Mouse (Mus musculus) kidney, adult 18-20 months (tissue): Measurements from ENCODE around the gene Wfdc3.

Experiments
- DNase-seq: peaks from one replicate; pipeline ENCODE4 v3.0.0; 2021

The Wfdc3 gene

GRCm38 (mm10) chr2:164773989-164774364 is 28.2 kb upstream of the Wfdc3 start:
- DNase-seq, result no peak

GRCm38 (mm10) chr2:164773229-164773988 is 27.7 kb upstream of the Wfdc3 start:
- no peak for DNase-seq

GRCm38 (mm10) chr2:164771123-164771522 is 25.4 kb upstream of the Wfdc3 start:
- DNase-seq, result no peak

DNA sequence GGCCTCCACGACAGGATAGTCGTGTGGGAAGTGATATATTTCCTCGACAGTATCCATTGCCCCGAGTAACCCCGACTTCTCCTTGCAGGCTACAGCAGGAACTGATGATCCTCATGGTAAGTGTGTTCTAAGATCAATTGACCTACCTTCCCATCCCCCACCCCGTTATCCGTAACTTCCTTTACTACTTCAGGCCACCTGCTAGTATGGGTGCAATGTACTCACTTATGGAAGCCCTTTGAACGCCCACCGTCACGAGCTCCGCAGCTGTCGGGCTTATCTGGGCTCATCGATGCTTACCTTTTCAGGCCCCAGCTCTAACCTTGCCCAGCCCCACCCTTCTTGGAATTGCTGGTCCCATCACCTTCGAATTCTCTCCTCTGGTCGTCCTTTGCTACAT is 24.5 kb upstream of the Wfdc3 start:
- no peak for DNase-seq

DNA sequence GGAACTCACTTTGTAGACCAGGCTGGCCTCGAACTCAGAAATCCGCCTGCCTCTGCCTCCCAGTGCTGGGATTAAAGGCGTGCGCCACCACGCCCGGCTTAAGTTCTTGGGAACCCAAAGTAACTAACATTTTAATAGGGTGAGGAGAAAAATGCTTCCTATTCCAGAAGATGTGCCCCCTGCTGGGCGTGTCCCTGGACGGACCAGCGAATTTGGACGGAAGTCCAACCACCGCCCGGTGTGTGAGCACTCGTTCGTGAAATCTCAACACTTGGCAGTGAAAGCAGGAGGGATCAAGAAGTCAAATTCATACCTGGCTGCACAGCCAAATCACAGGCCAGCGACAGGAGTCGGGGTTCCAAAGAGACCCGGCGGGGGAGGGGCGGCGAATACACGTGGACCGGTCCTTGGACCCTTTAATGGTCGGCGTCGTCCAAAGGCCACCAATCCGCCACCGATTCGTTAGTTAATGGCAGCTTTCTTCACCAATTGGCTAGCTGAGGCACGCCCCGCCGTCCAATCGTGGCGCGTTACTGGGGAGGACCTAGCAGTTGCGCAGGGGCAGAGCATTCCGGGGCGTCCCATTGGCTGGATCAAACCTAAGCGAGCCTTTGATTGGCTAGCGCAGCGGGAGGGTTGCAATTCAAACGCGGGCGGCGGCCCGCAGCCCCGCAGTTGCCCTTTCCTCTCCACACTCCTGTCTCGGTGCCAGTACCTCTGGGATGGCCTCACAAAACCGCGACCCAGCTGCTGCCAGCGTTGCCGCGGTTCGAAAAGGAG is 23.7 kb upstream of the Wfdc3 start, which contains the start of gene Ube2c:
Gene Ube2c (plus strand): TSS at position 641 of the 780 bp plus-strand sequence.
- peak; percentile 98 for DNase-seq

DNA sequence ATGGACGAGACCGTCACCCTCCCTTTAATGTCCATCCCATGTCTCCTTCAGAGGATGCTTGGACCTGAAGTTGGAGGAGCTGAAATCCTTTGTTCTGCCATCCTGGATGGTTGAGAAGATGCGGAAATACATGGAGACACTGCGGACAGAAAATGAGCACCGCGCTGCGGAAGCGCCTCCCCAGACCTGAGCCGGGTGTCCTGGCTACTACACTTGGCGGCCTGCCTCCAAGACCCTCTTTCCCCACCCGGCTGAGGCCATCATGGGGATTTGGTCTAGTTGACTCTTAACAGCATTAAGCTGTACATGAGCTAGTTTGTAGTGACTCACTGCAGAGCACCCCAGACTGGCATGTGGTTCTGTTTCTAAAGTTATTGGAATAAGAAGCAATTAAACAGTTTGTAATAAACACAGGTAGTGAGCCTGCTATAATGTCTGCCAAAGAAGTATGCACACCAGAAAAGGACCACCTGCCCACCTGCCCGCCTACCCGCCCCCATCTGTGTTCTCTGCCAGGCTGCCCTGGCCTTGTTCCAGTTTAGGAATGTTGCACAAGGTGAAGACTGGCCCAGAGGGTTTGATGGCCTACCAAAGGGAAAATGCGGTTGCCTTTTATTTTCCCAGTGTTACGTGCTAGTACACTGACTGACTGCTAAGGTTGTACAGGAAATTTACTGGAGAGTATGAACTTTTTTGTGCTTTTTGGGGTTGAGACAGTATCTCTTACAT is 22.2 kb upstream of the Wfdc3 start:
- DNase-seq, result peak; percentile 25

GRCm38 (mm10) chr2:164765841-164766240 is 20.1 kb upstream of the Wfdc3 start:
- DNase-seq, result no peak

DNA sequence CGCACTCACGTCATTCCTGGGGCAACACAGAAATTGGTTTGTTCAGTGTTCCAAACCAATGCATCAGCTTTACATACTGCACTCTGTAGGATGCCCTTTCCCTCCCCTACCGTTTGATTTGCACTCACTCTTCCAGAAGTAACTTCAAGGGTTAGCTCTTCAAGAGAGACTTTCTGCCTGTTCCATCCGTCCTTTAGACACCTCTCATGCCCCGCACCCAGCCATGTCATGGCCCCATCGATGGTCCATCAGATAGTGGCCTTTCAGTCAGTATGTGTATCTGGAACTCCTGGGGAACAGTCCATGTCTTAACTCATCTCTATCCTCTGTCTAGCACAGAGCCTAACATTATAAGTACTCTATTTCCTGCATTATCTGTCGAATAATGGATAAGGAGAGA is 16.9 kb upstream of the Wfdc3 start:
- DNase-seq, result no peak

DNA sequence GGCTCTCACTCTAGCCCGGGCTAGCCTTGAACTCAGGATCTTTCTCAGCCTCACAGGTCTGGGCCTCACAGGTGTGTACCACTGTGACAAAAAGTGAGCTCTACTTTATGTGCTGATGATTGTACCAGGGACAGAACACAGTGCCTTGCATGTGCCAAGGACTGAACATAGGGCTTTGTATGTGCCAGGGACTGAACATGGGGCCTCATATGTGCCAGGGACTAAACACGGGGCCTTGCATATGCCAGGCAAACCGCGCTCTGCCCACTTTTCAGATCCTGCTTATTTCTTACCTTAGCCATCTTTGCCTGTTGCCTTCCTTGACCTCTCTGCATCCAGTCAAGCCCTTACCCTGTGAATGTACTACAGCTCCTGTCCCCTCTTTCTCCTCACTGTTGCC is 16.2 kb upstream of the Wfdc3 start:
- no peak for DNase-seq

- no peak for DNase-seq
Observed at GRCm38 (mm10) chr2:164761502-164761901, 15.8 kb upstream of the Wfdc3 start.

GRCm38 (mm10) chr2:164760059-164760833 is 14.5 kb upstream of the Wfdc3 start:
- no peak for DNase-seq

- DNase-seq, result no peak
Observed at GRCm38 (mm10) chr2:164758692-164759091, 13.0 kb upstream of the Wfdc3 start.

- DNase-seq, result no peak
Observed at GRCm38 (mm10) chr2:164757841-164758240, 12.1 kb upstream of the Wfdc3 start.

- no peak for DNase-seq
Observed at GRCm38 (mm10) chr2:164754800-164755199, 9.1 kb upstream of the Wfdc3 start.

- DNase-seq, result no peak
Observed at GRCm38 (mm10) chr2:164754105-164754504, 8.4 kb upstream of the Wfdc3 start.

- no peak for DNase-seq
Observed at GRCm38 (mm10) chr2:164752454-164752853, 6.7 kb upstream of the Wfdc3 start.

- DNase-seq, result no peak
Observed at GRCm38 (mm10) chr2:164748991-164749390, 3.3 kb upstream of the Wfdc3 start.

DNA sequence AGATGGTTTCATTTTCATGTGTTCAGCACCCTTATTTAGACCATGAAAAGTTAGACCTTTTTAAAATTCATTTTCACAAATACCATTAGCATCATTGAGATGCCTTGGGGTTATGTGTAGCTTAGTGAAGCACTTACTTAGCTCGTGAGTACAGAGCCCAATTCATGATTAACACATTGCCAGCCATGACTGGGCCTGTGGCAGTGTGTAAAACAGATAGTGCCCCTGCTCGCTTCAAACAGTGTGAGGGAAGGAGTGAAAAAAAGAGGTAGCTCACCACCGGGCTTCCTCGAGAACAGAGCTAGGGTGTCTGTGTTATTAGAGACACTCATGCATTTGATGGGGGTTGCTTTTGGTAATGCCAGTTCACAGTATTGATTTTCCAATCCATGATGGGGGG is 2.5 kb upstream of the Wfdc3 start:
- DNase-seq, result no peak

DNA sequence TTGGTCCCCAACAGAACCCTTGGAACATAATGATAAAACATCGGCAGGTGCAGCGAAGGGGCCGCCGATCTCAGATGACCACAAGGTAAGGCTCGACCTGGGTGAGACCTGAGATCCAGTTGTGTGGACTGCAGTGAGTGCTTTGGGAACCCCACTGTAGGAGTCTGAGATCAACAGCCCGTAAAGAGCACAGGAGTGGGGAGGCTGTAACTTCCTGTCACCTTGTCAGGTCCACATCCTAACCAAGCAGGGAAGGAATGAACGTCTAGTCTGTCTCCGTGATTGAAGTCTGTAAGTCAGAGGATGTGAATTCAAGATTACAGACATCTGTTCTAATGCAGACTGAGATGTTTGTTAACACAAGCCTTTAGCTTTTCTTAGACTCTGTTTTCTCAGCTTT is 962 bp upstream of the Wfdc3 start:
- no peak for DNase-seq

GRCm38 (mm10) chr2:164744987-164745386 is 744 bp downstream of the Wfdc3 start:
- DNase-seq, result no peak

GRCm38 (mm10) chr2:164739876-164740275 is 5.9 kb downstream of the Wfdc3 start:
- DNase-seq, result no peak

DNA sequence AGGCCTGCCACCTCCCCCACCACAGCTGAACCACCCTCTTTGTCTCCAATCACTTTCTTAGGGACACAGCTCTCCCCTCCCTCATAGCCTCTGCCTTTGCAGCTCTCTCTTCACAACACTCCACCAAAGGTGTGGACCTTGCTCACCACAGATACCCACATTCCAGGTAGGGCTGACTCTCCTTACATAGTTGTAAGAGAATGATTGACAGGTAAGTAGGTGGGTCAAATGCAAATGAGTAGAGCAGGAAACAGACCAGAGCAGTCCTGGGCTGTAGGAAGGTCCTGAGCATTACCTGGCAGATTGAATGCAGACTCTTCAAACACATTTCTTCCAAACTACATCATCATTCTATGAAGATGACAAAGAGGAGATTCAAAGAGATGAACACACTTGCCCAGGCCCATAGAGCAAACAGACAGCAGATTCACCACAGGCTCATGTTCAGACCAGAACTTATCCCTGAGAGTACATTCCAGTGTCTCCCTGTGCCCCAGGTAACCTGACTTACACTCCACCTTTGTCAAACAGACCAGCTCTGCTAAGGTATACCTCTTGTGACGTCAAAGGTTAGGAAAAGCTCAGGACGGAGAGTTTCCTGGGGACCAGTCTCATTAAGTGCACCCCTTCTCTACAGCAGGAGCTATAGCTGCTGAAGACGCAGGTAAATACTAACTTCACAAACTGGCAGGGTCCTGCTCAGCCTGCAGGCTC is 8.2 kb downstream of the Wfdc3 start:
- DNase-seq, result peak; percentile 14
